Mouse (Mus musculus): ENCODE data around the gene Atpaf2.

GRCm38 (mm10) chr11:60418473-60418803, 181 bp upstream of the Atpaf2 start:
- no peak for TF ChIP-seq TBP (conservative IDR thresholded peaks at IDR 0.05; ENCODE audit: low read depth, low read length)
- TF ChIP-seq CTCF (conservative IDR thresholded peaks at IDR 0.05 in 1 of 2, IDR thresholded peaks at IDR 0.05 in 1 of 2; ENCODE audit: low read depth in 2 of 2, low read length in 2 of 2): no peak
- no peak for TF ChIP-seq POLR2A (IDR thresholded peaks at IDR 0.05; ENCODE audit: low read depth, low read length)
- TF ChIP-seq MXI1 (IDR thresholded peaks at IDR 0.05; ENCODE audit: low read depth, low read length): no peak

Data from CH12.LX (cell line).